Mouse (Mus musculus) Patski (cell line): ENCODE measurements around the gene Clmp. TPM values are rescaled to one million over a fixed set of nuclear protein-coding genes. Genes with fewer than 3 reads are reported as not detected.
"Not testable (repeated sequence)": the region's sequence is repeated elsewhere in the genome, so short reads cannot be mapped to it uniquely, and the experiment has no call there.

Experiments
- ATAC-seq: fragments of 100-300 bp; one replicate; pipeline ENCODE4 v1.8.0; 2021
- CTCF ChIA-PET: fragments of 350-600 bp; sonication (Branson Sonifier 250); formaldehyde crosslinking; loops from one replicate; lab custom pipeline; 2022; ENCODE audit warnings: inconsistent platforms; lab: Charles Lee
- POLR2A ChIA-PET: fragments of 350-600 bp; sonication (Branson Sonifier 250); formaldehyde crosslinking; loops from one replicate; lab custom pipeline; 2022; ENCODE audit warnings: antibody characterized with exemption, inconsistent platforms; lab: Charles Lee
- DNase-seq: peaks from one replicate; pipeline ENCODE4 v3.0.0-alpha.2; 2011; ENCODE audit warnings: low read depth, low spot score
- H3K27me3 ChIP-seq: fragments of 371-371 bp; one replicate; pipeline ENCODE4 v1.5.1; 2021
- CTCF ChIP-seq: fragments of 100-300 bp; IDR thresholded peaks from one replicate; pipeline ENCODE4 v1.5.1; 2021
- in situ Hi-C: fragments of 300-500 bp; cut with MboI; formaldehyde crosslinking; loops from 3 replicates; pipeline ENCODE4 v1.11.1; 2018; ENCODE audit warnings: low pct_unique_long_range_greater_than_20kb, mixed read lengths
- polyA plus RNA-seq: library from polyadenylated mRNA; unstranded; gene quantifications from one replicate; pipeline ENCODE4 v1.2.3, GENCODE M21; 2021

The Clmp gene
- polyA plus RNA-seq, 1 experiment from 2014 or later, result 0.06 TPM

DNA sequence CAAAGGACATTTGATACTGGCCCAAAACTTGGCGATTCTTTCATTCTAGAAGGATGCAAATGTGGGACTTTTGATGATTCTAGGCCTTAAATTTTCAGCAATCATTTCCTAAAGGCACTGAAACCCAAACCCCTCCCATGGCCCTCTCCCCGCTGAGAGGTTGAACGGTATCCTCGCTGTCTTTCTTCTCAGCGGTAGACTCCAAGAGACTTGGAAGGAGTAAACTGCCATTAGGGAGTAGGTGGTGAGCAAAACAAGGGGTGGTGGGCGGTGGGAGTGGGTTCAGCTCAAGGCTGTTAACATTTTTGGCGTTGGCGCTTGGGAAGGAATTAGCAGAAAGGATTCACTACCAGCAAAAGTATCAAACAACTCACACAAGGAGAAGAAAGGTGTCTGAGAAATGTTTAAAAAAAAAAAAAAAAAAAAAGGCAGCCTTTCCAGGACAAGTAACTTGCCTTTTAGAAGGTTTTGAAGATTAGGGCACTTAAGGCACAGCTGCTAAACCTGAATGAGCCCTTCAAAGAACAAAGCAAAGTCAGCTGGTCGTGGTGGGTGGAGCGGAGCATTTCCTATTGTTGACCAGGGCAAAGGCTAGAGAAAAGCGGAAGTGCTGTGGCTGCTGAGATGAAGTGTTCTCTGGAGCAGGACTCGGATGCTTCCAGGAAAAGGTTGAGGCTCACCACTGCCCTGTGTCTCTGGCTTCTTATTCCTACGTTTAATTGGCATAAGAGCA lies 98.0 kb downstream of the Clmp start:
- TF ChIP-seq CTCF, result no peak
- ChIA-PET POLR2A (interaction anchor here (0.6 kb wide), 1 partner anchor 30 kb away, joined by 3 read pairs; no protein-coding TSS in a partner anchor), CTCF (no interaction called here)
- in situ Hi-C loops, result no loop called here
- ATAC-seq (no peak), DNase-seq (no peak)
- H3K27me3 ChIP-seq, result no peaks in the 10 kb centered on the region

DNA sequence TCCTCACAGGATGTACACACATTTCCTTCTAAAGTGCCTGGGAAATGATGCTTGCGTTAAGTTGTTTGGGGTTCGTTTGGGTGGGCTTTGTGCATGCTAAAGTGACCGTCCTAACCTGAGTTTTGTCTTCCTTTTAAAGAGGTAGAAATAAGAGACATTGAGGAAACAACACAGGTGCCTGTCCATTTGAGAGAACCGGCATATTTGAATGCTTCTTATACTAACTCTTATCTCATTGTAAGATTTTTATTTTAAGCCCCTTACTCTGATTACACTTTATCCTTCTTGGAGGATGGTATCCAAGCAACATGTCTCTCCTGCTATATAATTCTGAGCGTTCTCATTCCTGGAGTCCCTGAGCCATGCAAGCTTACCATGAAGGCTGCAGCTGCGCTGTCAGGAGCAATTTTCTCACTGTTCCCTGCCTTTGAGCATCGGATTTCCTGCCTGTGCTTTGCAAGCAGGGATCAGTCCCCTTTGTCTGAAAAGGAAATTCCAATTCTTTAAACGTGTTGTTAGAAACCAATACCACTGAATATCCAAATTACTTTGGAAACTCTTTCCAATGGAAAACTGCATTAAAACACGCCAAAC lies 98.7 kb downstream of the Clmp start:
- H3K27me3 ChIP-seq, result no peaks in the 10 kb centered on the region
- in situ Hi-C loops, result no loop called here
- TF ChIP-seq CTCF, result no peak
- POLR2A ChIA-PET, result interaction anchor here (0.6 kb wide), 1 partner anchor 31 kb away, joined by 3 read pairs; no protein-coding TSS in a partner anchor
- DNase-seq (no peak), ATAC-seq (no peak)
- CTCF ChIA-PET, result no interaction called here

DNA sequence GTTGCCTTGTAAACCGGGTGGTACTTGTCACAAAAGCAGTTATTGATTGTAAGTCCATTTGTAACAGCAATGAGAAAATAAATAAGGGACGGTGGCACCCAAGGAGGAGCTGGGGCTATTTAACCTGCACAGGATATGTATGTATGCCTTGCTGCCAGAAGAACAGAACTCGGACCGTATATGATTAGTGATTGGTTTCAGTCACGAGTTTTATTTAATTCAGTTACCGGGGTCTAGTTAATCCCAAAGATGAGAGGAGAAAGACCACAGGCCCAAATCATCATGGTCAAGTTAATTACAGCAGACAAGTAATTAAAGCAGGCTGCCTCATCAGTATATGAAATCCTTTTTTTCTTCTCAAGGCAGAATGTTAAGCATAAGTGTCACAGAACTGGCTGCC lies 99.7 kb downstream of the Clmp start:
- no peak for ATAC-seq
- DNase-seq, result no peak
- ChIA-PET POLR2A (no interaction called here), CTCF (no interaction called here)
- H3K27me3 ChIP-seq, result no peaks in the 10 kb centered on the region
- in situ Hi-C loops, result no loop called here
- TF ChIP-seq CTCF, result no peak

DNA sequence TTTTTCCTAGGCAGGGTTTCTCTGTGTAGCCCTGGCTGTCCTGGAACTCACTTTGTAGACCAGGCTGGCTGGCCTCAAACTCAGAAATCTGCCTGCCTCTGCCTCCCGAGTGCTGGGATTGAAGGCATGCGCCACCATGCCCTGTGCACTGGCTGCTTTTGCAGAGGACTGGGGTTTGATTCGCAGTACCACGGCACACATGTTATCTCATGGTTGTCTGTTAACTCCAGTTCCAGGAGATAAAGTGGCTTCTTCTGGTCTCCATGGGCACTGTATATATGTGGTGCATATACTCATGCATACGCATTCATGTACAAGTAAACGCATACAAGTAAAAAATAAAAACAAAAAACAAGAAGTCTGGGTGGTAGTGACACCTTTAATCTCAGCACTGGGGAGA lies 101.1 kb downstream of the Clmp start:
- H3K27me3 ChIP-seq, DNase-seq, POLR2A ChIA-PET, in situ Hi-C loops, ATAC-seq: not testable (repeated sequence)
- CTCF ChIA-PET, result interaction anchor here (0.7 kb wide), 1 partner anchor 15 kb away, joined by 3 read pairs; no protein-coding TSS in a partner anchor

DNA sequence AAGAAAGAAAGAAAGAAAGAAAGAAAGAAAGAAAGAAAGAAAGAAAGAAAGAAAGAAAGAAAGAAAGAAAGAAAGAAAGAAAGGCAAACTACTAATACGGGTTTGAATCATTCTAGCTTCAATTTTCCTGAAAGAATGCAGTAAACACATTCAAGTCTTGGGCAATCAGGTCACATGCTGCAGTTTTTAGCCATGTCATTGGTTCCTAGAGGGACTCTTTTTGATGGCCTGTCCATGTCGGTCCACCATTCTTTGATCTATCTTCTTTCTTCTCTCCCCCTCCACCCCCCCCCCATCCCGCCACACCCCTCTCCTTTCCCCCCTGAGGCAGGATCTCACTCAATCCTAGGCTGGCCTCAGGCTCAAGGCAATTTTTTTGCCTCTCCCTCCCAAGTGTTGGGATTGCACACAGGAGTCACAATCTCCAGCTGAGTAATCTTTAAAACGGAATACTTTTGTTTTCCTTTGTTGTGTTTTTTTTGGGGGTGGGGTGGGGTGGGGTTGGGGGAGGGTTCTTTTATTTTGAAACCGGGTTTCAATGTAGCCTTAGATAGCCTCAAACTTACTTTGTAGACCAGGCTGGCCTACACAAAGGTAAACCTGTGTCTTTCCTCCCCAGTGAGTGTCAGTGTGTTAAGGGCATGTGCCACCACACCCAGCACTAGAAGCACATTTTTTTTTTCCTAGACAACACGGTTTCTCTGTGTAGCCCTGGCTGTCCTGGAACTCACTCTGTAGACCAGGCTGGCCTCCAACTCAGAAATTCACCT lies 106.3 kb downstream of the Clmp start:
- CTCF ChIA-PET, result no interaction called here
- no peaks in the 10 kb centered on the region for H3K27me3 ChIP-seq
- in situ Hi-C loops, result no loop called here
- POLR2A ChIA-PET, result no interaction called here
- ATAC-seq (no peak), DNase-seq (no peak)
- TF ChIP-seq CTCF, result no peak

DNA sequence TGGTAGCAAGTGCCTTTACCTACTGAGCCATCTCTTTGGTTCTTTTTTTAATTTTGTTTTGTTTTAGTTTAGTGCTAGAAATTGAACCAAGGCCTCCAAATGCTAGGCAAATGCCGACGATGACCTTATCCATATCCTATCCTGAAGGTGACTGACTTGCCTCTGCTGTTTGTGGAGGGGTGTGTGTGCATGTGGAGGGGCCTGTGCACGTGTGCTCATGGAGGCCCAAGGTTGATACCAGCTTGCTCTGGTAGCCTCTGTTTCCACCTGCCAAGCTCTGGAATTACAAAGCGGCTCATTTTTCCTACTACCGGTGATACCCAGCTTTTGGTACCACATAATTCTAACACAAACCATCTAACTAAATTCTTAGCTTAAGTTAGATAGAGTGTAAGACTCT lies 107.8 kb downstream of the Clmp start:
- DNase-seq (no peak), ATAC-seq (no peak)
- CTCF ChIA-PET, result interaction anchor here (1.2 kb wide), 1 partner anchor 37 kb away, joined by 3 read pairs; no protein-coding TSS in a partner anchor
- TF ChIP-seq CTCF, result no peak
- no peaks in the 10 kb centered on the region for H3K27me3 ChIP-seq
- POLR2A ChIA-PET, result interaction anchor here (0.8 kb wide), 1 partner anchor 21 kb away, joined by 3 read pairs; no protein-coding TSS in a partner anchor
- in situ Hi-C loops, result no loop called here

DNA sequence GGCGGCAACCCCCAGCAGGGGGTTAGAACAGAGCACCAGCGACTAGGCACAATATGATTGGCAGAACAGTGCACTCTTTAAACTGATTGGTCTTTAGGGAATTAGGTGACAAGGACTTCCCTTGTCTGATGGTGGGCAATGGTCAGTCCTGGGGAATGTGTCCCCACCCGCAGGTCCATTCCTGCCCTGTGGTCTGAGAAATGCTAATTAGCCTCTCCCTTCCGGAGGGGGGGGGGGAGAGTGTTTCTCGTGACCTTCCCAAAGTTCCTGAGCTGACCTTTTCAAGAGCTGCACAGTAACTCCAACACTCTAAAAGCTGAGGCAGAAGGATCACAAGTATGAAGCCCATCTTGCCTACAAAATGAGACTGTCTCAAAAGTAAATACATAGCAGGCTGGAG lies 108.5 kb downstream of the Clmp start:
- H3K27me3 ChIP-seq, result no peaks in the 10 kb centered on the region
- ATAC-seq, result no peak
- in situ Hi-C loops, result no loop called here
- DNase-seq, result no peak
- CTCF ChIA-PET, result interaction anchor here (1.2 kb wide), 1 partner anchor 38 kb away, joined by 3 read pairs; no protein-coding TSS in a partner anchor
- no peak for TF ChIP-seq CTCF
- POLR2A ChIA-PET, result interaction anchor here (0.8 kb wide), 1 partner anchor 22 kb away, joined by 3 read pairs; no protein-coding TSS in a partner anchor

DNA sequence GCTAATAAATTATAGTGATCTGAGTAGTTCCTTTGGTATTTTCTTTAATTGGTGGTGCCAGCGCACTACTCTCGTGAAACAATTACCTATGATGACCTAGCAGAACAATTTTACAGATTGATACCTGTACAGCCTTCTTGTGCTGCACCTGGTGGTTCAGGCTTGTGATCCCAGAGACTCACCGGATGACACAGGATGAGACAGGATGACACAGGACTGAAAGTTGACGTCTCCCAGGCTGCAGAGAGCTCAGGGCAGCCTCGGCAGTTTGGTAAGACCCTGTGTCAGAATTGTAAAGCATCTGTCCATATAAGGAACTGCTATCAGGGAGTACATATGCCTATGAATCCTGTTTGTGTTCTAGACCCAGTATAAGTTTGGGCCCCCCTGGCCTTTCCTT lies 109.2 kb downstream of the Clmp start:
- ChIA-PET POLR2A (no interaction called here), CTCF (interaction anchor here (1.2 kb wide), 1 partner anchor 38 kb away, joined by 3 read pairs; no protein-coding TSS in a partner anchor)
- ATAC-seq, result no peak
- no peaks in the 10 kb centered on the region for H3K27me3 ChIP-seq
- in situ Hi-C loops, result no loop called here
- TF ChIP-seq CTCF, result no peak
- no peak for DNase-seq

DNA sequence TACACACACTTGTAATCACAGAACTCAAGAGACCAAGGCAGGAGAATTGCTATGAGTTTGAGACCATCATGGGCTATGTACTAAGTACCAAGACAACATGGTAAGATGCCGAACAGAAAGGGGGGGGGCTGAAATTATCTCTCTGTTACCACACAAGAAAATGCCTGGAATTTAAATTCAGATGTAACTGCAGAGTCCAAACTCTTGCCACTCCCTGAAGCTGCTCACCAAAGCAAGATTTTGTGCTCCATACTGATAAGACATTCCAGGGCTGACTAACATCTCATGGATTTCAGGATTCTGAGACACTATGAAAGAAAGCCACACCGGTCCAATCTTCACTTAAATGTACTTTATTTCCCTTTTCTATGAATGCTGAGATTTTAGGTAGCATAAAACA lies 109.8 kb downstream of the Clmp start:
- ChIA-PET CTCF (no interaction called here), POLR2A (no interaction called here)
- no peak for ATAC-seq
- in situ Hi-C loops, result no loop called here
- TF ChIP-seq CTCF, result no peak
- H3K27me3 ChIP-seq, result no peaks in the 10 kb centered on the region
- no peak for DNase-seq

DNA sequence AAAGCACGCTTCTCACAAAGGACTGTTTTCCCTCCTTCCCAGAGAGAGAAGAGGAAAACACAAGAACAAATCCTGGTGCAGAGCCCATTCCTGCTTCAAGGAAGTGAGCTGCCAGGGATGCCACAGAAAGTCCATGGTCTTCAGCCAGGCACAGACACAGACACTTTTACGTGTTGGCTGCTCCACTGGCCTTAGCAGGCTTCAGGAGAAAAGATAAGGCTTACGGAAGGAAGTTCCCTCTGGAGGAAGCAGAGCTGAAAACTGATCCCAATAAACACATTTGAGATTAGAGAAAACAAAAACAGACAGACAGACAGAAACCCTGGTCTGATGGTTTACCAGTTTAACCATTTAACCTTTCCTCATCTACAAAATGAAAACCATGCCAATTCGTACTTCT lies 110.3 kb downstream of the Clmp start:
- in situ Hi-C loops, result no loop called here
- DNase-seq (no peak), ATAC-seq (no peak)
- H3K27me3 ChIP-seq, result no peaks in the 10 kb centered on the region
- TF ChIP-seq CTCF, result no peak
- CTCF ChIA-PET, result interaction anchor here (0.6 kb wide), 1 partner anchor 29 kb away, joined by 3 read pairs; no protein-coding TSS in a partner anchor
- POLR2A ChIA-PET, result interaction anchor here (0.6 kb wide), 2 partner anchors 10 to 39 kb away, joined by 3 read pairs; no protein-coding TSS in a partner anchor
